Mouse (Mus musculus): ENCODE measurements at regions not wholly inside any gene's neighbourhood (a gene's known extent, or its start where the extent isn't known, plus 50 kb on each side); places are given as distances from the start of the nearest gene placed in this dataset.

DNA sequence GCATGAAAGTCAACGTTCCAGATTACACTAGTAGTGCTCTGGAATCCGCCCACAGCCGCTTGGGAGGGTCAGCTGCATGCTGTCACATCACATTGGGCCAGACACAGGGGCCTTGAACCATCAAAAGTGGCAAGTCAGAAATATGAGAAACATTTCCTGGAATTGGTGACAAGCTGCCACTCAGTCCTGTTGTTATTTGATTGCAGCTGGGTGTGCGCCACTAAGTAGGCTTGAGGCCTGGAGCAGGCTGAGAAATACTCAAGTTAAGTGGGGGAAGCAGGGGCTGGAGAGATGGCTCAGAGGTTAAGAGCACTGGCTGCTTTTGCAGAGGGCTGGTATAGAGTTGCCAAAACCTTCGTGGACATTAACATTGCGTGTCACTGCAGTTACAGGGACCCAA lies 51.2 kb upstream of the Bmp4 start:
- TF ChIP-seq CTCF (IDR thresholded peaks at IDR 0.05; ENCODE audit: extremely low read depth, insufficient read depth, insufficient read length, insufficient replicate concordance) (no peak), POLR2A (IDR thresholded peaks at IDR 0.05; ENCODE audit: low read depth, low read length) (no peak)

Measured in spleen, adult 2 months (tissue).